Mouse (Mus musculus) spleen, adult 10 weeks (tissue): Measurements from ENCODE around the gene Olfr516. TPM values are rescaled to one million over a fixed set of nuclear protein-coding genes. Genes with fewer than 3 reads are reported as not detected.

Source experiments
- polyA plus RNA-seq: library from polyadenylated mRNA; stranded (reverse); fragments of 350-450 nt; fragmentation: Illumina TruSeq; extraction: RNeasy Lipid Tissue Mini Kit (QIAGEN cat#74804); gene quantifications from one replicate; pipeline ENCODE4 v1.2.3, GENCODE M21; 2015; ENCODE audit warnings: low replicate concordance; ENCODE audit not compliant: insufficient read depth

Olfr516 gene
- polyA plus RNA-seq, result not detected

GRCm38 (mm10) chr7:108850429-108850828, at the start of gene Olfr516:
Gene Olfr516, minus strand, starts transcription at chr7:108850529.

GRCm38 (mm10) chr7:108894320-108894719, 44.0 kb upstream of the Olfr516 start, which contains the start of gene Olfr519:
Gene Olfr519, minus strand, starts transcription at chr7:108894420.

GRCm38 (mm10) chr7:108884906-108885305, 34.6 kb upstream of the Olfr516 start, which contains the start of gene Olfr518:
Gene Olfr518, minus strand, starts transcription at chr7:108885006.

GRCm38 (mm10) chr7:108872279-108872678, 21.9 kb upstream of the Olfr516 start, which contains the start of gene Olfr517:
Gene Olfr517, minus strand, starts transcription at chr7:108872379.

GRCm38 (mm10) chr7:108825897-108826296, 24.4 kb downstream of the Olfr516 start, which contains the start of gene Olfr514:
Gene Olfr514, minus strand, starts transcription at chr7:108825997.

Other genes starting within 250 kb of the Olfr516 start
- not detected for gene Olfr506, start 239.7 kb downstream of the Olfr516 start, polyA plus RNA-seq
- not detected for gene Olfr507, start 228.7 kb downstream of the Olfr516 start, polyA plus RNA-seq
- gene Olfr508, start 220.5 kb downstream of the Olfr516 start, polyA plus RNA-seq, result not detected
- not detected for gene Olfr509, start 198.6 kb downstream of the Olfr516 start, polyA plus RNA-seq
- gene Olfr510, start 184.1 kb downstream of the Olfr516 start, polyA plus RNA-seq, result not detected
- not detected for gene Olfr512, start 137.2 kb downstream of the Olfr516 start, polyA plus RNA-seq
- gene Olfr513, start 99.6 kb downstream of the Olfr516 start, polyA plus RNA-seq, result not detected
- not detected for gene Olfr514, start 24.5 kb downstream of the Olfr516 start, polyA plus RNA-seq
- gene Olfr517, start 21.9 kb upstream of the Olfr516 start, polyA plus RNA-seq, result not detected
- not detected for gene Olfr518, start 34.5 kb upstream of the Olfr516 start, polyA plus RNA-seq
- not detected for gene Olfr519, start 43.9 kb upstream of the Olfr516 start, polyA plus RNA-seq
- 2.7 TPM for gene Nlrp10, start 79.6 kb upstream of the Olfr516 start, polyA plus RNA-seq
- gene Eif3f, start 83.9 kb upstream of the Olfr516 start, polyA plus RNA-seq, result 187 TPM
- gene Tub, start 99.8 kb upstream of the Olfr516 start, polyA plus RNA-seq, result 0.46 TPM
- gene Ric3, start 232.8 kb upstream of the Olfr516 start, polyA plus RNA-seq, result 0.76 TPM